Mouse (Mus musculus): ENCODE measurements at regions not wholly inside any gene's neighbourhood (a gene's known extent, or its start where the extent isn't known, plus 50 kb on each side); places are given as distances from the start of the nearest gene placed in this dataset.

- no peak for DNase-seq
Measured at GRCm38 (mm10) chr2:179013891-179014593, 428.2 kb upstream of the Cdh4 start.

GRCm38 (mm10) chr2:179022675-179023194 lies 419.5 kb upstream of the Cdh4 start:
- no peak for DNase-seq

DNA sequence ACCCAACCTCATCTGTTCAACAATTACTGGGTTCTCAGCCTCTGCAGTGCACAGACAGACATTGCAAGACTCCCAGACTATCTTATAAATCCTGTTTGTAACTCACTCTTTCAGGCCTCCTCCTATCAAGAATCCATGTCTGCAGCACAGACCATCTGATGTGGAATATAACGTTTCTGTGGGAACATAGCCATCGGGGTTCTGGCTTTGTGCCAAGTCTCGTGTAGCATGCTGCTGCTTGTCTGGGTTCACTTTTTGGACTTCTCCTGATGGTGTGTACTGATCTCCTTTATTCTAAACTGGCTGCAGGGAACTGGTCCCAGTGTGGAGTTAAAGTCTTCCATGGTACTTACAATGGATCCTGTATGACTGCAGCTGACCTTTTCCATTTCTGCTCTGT lies 418.0 kb upstream of the Cdh4 start:
- no peak for DNase-seq

- no peak for DNase-seq
Measured at GRCm38 (mm10) chr2:179033171-179033570, 409.1 kb upstream of the Cdh4 start.

- DNase-seq = no peak
Measured at GRCm38 (mm10) chr2:179035446-179035845, 406.8 kb upstream of the Cdh4 start.

DNA sequence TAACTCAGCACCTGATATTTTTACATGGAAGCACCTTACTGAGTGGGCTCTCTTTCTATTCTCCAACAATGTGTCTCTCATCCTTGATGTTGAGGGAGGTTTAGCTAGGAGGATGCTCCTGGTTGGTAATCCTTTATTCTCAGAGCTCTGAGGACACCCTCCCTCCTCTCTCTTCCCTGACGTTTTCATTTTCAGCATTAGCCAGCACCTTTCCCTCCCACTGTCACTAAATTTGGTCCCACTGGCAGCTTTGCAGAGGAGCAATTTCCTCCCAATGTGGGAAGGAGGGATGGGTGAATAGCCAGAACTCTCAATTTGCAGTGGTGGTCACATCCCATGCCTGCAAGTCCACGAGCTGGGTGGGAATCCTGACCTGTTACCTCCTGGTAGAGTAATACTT lies 402.5 kb upstream of the Cdh4 start:
- no peak for DNase-seq

DNA sequence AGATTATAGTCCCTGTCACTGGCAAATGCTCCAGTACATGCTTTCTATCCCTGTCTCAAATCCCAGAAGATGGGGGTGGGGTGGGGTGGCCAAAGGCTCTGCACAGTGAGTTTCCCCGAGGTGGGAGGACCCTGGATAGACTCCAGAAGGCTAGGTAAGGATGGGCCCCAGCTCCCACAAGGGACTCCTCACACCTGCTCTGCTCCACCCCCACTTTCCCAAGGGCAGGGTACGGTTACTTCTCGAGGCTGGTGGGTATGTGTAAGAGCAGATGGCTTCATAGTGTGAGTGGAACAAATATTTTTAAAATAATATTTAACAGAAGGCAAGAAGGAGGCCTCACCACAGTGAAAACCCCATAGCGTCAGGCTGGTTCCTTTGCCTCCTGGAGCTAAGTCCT lies 398.6 kb upstream of the Cdh4 start:
- DNase-seq = no peak

DNA sequence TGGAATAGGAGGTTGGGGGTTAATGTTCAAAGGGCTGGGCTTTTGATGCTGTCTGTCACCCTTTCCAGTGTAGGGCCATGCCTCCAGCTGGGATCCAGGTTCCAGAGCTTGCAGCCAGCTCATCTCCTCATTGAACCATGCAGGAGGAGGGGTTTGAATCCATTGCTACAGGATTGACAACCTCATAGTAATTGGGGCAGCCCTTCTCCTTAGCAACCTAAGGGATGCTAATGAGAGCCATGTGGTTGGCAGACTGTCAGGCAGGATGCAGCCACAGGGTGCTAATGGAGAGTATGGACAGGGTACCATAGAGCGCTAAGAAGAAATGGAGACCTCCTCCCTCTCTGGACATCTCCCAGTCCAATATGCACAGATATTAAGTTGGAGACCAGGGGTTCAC lies 396.9 kb upstream of the Cdh4 start:
- no peak for DNase-seq

DNA sequence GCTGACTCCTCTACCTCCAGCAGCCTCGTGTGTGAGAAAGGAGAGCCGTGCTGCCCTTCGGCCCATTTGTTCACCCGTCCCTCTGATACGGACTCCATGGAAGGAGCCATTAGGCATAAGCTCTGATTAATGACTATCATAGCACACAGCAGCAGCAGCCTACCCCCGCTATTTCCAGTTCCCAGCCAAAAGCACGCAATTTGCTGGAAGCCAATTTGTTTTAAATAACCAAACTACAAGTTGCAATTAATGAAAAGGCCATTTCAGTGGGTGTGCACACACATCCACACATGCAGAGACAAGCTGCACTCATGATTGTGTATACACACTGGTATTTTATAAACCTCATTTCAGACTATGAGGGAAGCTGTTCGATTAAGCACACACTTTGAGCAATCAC lies 387.8 kb upstream of the Cdh4 start:
- DNase-seq = no peak

GRCm38 (mm10) chr2:179064616-179065015 lies 377.6 kb upstream of the Cdh4 start:
- no peak for DNase-seq

GRCm38 (mm10) chr2:179069520-179069919 lies 372.7 kb upstream of the Cdh4 start:
- no peak for DNase-seq

- peak in 1 of 2 experiments; percentile 59 for DNase-seq
Measured at GRCm38 (mm10) chr2:179070346-179070745, 371.9 kb upstream of the Cdh4 start.

DNA sequence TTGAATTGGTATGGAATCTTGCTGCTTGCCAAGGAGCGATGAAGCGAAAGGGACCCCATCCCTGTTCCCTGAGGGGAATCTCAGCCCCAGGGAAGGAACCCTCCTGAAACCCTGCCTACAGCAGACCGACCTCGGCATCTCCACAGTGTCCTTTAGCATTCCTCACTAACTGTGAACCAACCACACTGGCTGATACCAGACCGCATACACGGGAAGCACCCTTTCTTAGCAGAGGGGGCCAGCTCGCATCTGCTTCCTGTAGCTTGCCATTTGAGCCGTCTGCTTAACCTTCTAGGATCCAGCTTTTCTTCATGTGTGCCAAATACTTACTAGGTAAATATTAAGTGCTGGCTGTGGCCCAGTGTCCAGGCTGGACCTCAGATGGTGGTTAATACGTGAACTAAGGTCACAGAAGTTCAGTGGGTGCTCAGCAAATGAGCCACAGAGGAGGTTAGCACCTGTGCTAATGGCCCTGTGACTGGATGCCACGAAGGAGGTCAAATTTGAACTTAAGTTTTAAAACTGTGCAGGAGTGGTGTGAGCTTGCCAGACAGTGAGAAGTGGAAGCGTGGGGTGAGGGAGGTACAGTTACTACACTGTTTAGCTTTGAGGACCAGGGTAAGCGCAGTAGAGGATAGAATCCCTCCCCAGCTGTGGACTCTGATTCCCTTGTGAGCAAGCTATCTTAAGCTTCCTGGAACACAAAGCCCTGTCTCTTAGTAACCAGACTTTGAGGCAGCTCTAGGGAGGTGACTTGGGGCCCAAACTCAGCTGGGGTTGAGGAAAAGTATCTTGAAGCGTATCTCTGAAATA lies 361.6 kb upstream of the Cdh4 start:
- peak; percentile 73 to 79 for DNase-seq

DNA sequence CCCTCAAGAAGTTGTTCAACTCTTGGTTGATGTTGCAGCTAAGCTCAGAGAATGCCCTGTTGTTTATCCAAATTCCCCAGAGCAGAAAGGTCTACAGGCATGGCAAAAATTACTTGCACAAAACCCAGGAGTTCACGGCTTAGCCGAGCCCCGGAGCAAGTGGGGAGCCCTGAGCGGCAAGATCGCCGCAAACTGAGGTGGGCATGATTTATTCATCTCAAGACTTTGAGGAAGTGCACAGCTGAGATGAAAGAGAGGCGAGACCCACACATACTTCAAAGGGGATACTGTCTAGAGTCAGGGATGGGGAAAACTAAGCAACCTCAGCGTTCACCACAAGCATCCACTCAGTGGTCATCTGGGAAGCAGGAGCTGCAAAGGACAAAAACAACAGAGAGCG lies 355.3 kb upstream of the Cdh4 start:
- DNase-seq = no peak

DNA sequence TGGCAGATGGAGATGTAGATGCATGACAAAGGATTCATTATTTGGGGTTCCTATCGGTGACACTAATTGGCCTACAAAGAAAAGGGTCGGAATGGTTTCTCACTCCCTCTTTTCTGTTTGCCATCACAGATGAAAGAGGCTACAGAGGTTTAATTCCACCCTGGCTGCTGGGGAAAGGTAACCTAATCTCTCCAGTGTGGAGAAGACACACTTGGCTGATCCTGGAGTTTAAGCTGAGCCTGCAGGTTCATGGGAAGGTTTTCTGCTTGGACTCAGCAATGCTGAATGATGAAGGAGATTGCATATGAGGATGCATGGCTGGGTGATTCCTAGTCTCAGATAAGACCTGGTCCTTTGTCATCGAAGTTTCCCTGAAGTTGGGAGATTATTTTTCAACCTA lies 350.8 kb upstream of the Cdh4 start:
- no peak for DNase-seq

DNA sequence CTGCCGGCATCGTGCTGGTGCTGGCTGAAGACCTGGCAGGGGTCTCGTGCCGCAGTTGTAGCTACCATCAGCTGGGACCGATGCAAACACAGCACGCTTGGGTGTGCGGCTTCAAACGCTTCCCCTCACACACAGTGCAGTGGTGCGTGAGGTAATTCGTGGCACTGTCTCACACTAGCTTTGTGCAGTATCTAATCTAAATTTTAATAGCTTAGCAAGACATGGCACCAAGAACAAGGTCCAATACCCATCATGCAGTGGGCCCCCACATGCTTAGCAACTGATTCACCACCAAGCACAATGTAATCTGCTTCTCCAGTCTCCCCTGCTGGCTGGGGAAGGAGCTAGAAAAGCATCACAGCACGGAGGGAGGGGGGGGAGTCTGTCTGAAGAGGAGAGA lies 348.2 kb upstream of the Cdh4 start:
- DNase-seq = peak; percentile 24 to 59

GRCm38 (mm10) chr2:179095981-179096380 lies 346.2 kb upstream of the Cdh4 start:
- DNase-seq = no peak

GRCm38 (mm10) chr2:179096861-179097260 lies 345.4 kb upstream of the Cdh4 start:
- DNase-seq = no peak

GRCm38 (mm10) chr2:179099783-179100182 lies 342.4 kb upstream of the Cdh4 start:
- no peak for DNase-seq

DNA sequence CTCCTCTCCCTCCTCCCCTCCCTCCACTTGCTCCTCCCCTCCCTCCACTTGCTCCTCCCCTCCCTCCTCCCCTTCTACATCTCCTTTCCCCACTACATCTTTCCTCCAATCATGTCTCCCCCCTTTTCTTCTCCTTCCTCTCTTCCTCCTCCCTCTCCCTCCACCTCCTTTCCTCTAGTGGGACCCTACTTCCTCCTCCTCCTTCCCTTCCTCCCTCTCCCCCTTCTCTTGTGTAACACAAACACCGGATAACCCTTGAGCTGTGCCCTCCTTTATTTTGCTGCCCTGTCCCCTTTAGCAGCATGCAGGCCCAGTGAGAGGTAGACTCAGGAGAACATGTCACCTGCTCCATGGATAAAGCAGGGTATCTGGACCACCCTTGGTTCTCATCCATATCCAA lies 339.1 kb upstream of the Cdh4 start:
- no peak for DNase-seq

- no peak for DNase-seq
Measured at GRCm38 (mm10) chr2:179112951-179113350, 329.3 kb upstream of the Cdh4 start.

DNA sequence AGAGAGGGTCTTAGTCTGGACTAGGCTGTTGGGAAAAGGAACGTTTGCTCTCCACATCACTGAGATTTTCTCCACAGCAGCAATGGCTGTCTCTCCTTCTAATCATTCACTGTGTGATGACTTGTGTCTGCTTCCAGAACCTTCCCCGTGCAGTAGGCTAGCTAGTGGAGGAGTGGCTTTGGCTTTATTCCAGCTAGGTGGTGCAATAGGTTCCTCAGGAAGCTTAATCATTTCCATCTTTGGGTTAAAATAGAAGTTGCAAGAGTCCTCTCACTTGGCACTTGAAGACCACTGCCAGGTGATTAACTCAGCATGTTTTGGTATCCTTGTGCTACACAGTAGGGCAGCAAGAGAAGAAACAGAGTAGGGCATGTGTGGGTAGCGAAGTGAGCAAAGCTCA lies 314.2 kb upstream of the Cdh4 start:
- DNase-seq = peak in 1 of 2 experiments; percentile 7

DNA sequence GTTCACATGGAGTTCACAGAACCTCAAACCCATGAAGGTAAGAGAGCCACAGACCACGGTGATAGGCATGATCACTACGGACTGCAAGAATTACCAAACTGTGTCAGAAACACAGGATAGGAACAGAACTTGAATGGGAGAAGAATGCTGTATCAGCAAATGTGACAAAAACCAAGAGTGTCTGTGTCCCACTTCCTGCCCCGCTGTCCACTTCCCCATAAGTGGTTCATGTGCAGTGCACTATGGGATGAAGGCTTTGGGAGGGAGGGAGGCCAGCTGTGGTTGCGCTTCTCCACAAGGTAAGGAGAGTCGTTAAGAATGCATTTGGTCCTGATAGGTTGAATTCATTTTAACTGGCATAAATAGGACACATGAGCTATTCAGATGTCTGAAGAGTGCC lies 313.8 kb upstream of the Cdh4 start:
- DNase-seq = no peak

DNA sequence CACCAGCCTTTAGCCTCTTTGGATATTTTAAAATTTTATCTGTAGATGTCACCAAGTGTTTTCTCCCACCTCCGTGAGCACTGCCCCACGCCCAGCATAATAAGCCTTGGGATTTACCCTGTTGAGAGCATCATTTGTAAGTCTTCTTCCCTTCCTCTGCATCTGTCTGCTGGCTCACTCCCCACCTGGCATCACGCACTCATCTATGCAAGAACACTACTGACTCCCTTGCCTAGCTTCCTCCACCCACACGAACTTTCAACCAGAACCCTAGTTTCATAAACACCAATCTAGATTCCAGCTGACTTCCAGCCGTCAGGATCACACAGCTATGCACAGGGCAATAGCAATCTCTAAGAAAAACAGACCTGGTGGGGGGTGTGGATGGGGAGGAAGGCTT lies 311.2 kb upstream of the Cdh4 start:
- no peak for DNase-seq
